Mouse (Mus musculus) thymus, postnatal 25 days (tissue): ENCODE results near the gene Il33.

ENCODE experiments used
- DNase-seq: peaks from one replicate; pipeline ENCODE4 v3.0.0; 2022

The Il33 gene

GRCm38 (mm10) chr19:29924638-29925258 lies at the start of gene Il33:
Gene Il33, plus strand, starts transcription at chr19:29925114.
- DNase-seq = no peak

- DNase-seq = no peak
Observed at GRCm38 (mm10) chr19:29877422-29878291, 47.3 kb upstream of the Il33 start.

GRCm38 (mm10) chr19:29878896-29879504 lies 45.9 kb upstream of the Il33 start:
- DNase-seq = no peak

- DNase-seq = no peak
Observed at GRCm38 (mm10) chr19:29880918-29881317, 44.0 kb upstream of the Il33 start.

GRCm38 (mm10) chr19:29882696-29883095 lies 42.2 kb upstream of the Il33 start:
- DNase-seq = no peak

- DNase-seq = no peak
Observed at GRCm38 (mm10) chr19:29885548-29885947, 39.4 kb upstream of the Il33 start.

GRCm38 (mm10) chr19:29887476-29887875 lies 37.4 kb upstream of the Il33 start:
- DNase-seq = no peak

GRCm38 (mm10) chr19:29888946-29889345 lies 36.0 kb upstream of the Il33 start:
- DNase-seq = no peak

GRCm38 (mm10) chr19:29891981-29892380 lies 32.9 kb upstream of the Il33 start:
- DNase-seq = no peak

- DNase-seq = no peak
Observed at GRCm38 (mm10) chr19:29892786-29893185, 32.1 kb upstream of the Il33 start.

GRCm38 (mm10) chr19:29893718-29894273 lies 31.1 kb upstream of the Il33 start:
- no peak for DNase-seq

GRCm38 (mm10) chr19:29894381-29894780 lies 30.5 kb upstream of the Il33 start:
- no peak for DNase-seq

- no peak for DNase-seq
Observed at GRCm38 (mm10) chr19:29895047-29895446, 29.9 kb upstream of the Il33 start.

GRCm38 (mm10) chr19:29900318-29900717 lies 24.6 kb upstream of the Il33 start:
- no peak for DNase-seq

GRCm38 (mm10) chr19:29902343-29903070 lies 22.4 kb upstream of the Il33 start:
- DNase-seq = no peak

GRCm38 (mm10) chr19:29905896-29906295 lies 19.0 kb upstream of the Il33 start:
- DNase-seq = no peak

GRCm38 (mm10) chr19:29909166-29909565 lies 15.7 kb upstream of the Il33 start:
- DNase-seq = no peak

- no peak for DNase-seq
Observed at GRCm38 (mm10) chr19:29911919-29912318, 13.0 kb upstream of the Il33 start.

GRCm38 (mm10) chr19:29917421-29917820 lies 7.5 kb upstream of the Il33 start:
- DNase-seq = no peak

GRCm38 (mm10) chr19:29926101-29926755 lies 1.3 kb downstream of the Il33 start:
- DNase-seq = no peak

- DNase-seq = no peak
Observed at GRCm38 (mm10) chr19:29930296-29930695, 5.4 kb downstream of the Il33 start.

- DNase-seq = no peak
Observed at GRCm38 (mm10) chr19:29937445-29937844, 12.5 kb downstream of the Il33 start.
